Mouse (Mus musculus) midbrain, embryonic 10.5 days (tissue): ENCODE data around the gene Tcea3. TPM values are rescaled to one million over a fixed set of nuclear protein-coding genes. Genes with fewer than 3 reads are reported as not detected.

Source experiments
- DNase-seq: peaks from one replicate; pipeline ENCODE4 v3.0.0-alpha.2; 2017; ENCODE audit warnings: low spot score
- H3K27ac ChIP-seq: fragments of 300-500 bp; sonication (generic); replicated peaks from 2 replicates; pipeline ENCODE4 v1.5.1; 2016; ENCODE audit warnings: mild to moderate bottlenecking
- H3K27me3 ChIP-seq: fragments of 300-500 bp; sonication (generic); 2 replicates; pipeline ENCODE4 v1.6.1; 2016; ENCODE audit warnings: low read depth, mild to moderate bottlenecking; ENCODE audit not compliant: poor library complexity, severe bottlenecking
- H3K36me3 ChIP-seq: fragments of 300-500 bp; sonication (generic); 2 replicates; pipeline ENCODE4 v1.6.1; 2016; ENCODE audit warnings: mild to moderate bottlenecking, moderate library complexity
- H3K4me1 ChIP-seq: fragments of 300-500 bp; sonication (generic); 2 replicates; pipeline ENCODE4 v1.6.1; 2016
- H3K4me3 ChIP-seq: fragments of 300-500 bp; sonication (generic); 2 replicates; pipeline ENCODE4 v1.5.1; 2016; ENCODE audit warnings: mild to moderate bottlenecking, moderate library complexity
- H3K9me3 ChIP-seq: fragments of 300-500 bp; sonication (generic); replicated peaks from 2 replicates; pipeline ENCODE4 v1.6.1; 2016; ENCODE audit warnings: mild to moderate bottlenecking
- WGBS: fragments of 180-500 bp; shearing (Covaris S2); methylation state at CpG from one replicate; pipeline ENCODE4 v1.1.7; 2016; 5-methylcytosine and 5-hydroxymethylcytosine counted together
- polyA plus RNA-seq: library from polyadenylated mRNA; unstranded; fragments of >200 nt; fragmentation: Nextera tagmentation; extraction: Ambion mirVana; gene quantifications from 2 replicates; pipeline ENCODE4 v1.2.1, GENCODE M21; 2016

Tcea3 gene
- polyA plus RNA-seq, 1 experiment from 2014 or later, result 0.79 TPM

GRCm38 (mm10) chr4:136242065-136242703 lies 5.3 kb upstream of the Tcea3 start:
- Histone ChIP-seq H3K36me3 (peaks cover 13% of the 10 kb centered on the region; the same call in 1 of the 2 replicates), H3K27ac (no peak overlapping the region), H3K4me1 (peaks cover 62% of the 10 kb centered on the region), H3K27me3 (peaks cover 96% of the 10 kb centered on the region), H3K4me3 (no peak overlapping the region), H3K9me3 (no peaks in the 10 kb centered on the region)
- 45% methylated on average over 8 of the region's 8 CpGs for WGBS
- DNase-seq, result no peak

GRCm38 (mm10) chr4:136242728-136243127 lies 4.8 kb upstream of the Tcea3 start:
- 82% methylated on average over 7 of the region's 7 CpGs for WGBS
- DNase-seq, result no peak
- Histone ChIP-seq H3K27ac (no peak overlapping the region), H3K4me1 (peaks cover 63% of the 10 kb centered on the region), H3K9me3 (no peaks in the 10 kb centered on the region), H3K36me3 (peaks cover 13% of the 10 kb centered on the region; the same call in 1 of the 2 replicates), H3K4me3 (no peak overlapping the region), H3K27me3 (peaks cover 96% of the 10 kb centered on the region)

GRCm38 (mm10) chr4:136244208-136244607 lies 3.3 kb upstream of the Tcea3 start:
- Histone ChIP-seq H3K27me3 (peaks cover 96% of the 10 kb centered on the region), H3K36me3 (peaks cover 11% of the 10 kb centered on the region; the same call in 1 of the 2 replicates), H3K9me3 (no peaks in the 10 kb centered on the region), H3K4me3 (no peak overlapping the region), H3K27ac (no peak overlapping the region), H3K4me1 (peaks cover 67% of the 10 kb centered on the region)
- 72% methylated on average over 7 of the region's 7 CpGs for WGBS
- DNase-seq, result no peak

GRCm38 (mm10) chr4:136245681-136246080 lies 1.8 kb upstream of the Tcea3 start:
- 36% methylated on average over 5 of the region's 5 CpGs for WGBS
- 0 out of 2 replicates have a peak, but pooled peaks cover 9% of the 10 kb centered on the region for H3K36me3 ChIP-seq
- no peaks in the 10 kb centered on the region for H3K9me3 ChIP-seq
- no peak for DNase-seq
- peaks cover 97% of the 10 kb centered on the region for H3K27me3 ChIP-seq
- peaks cover 57% of the 10 kb centered on the region for H3K4me1 ChIP-seq
- H3K27ac ChIP-seq, result no peak overlapping the region
- H3K4me3 ChIP-seq, result no peak overlapping the region

- Histone ChIP-seq H3K36me3 (0 out of 2 replicates have a peak, but pooled peaks cover 9% of the 10 kb centered on the region), H3K4me3 (peak overlapping the region; percentile 56; the same call in 1 of the 2 replicates), H3K27ac (no peak overlapping the region), H3K4me1 (peaks cover 48% of the 10 kb centered on the region), H3K9me3 (no peaks in the 10 kb centered on the region), H3K27me3 (peaks cover 98% of the 10 kb centered on the region)
- WGBS, result under 1% methylated on average over 12 of the region's 12 CpGs
- no peak for DNase-seq
Measured at GRCm38 (mm10) chr4:136246568-136246969, 960 bp upstream of the Tcea3 start.

GRCm38 (mm10) chr4:136247386-136247728 lies 172 bp upstream of the Tcea3 start:
- WGBS, result 1% methylated on average over 14 of the region's 14 CpGs
- H3K27ac ChIP-seq, result no peak overlapping the region
- H3K4me1 ChIP-seq, result peaks cover 42% of the 10 kb centered on the region
- no peak for DNase-seq
- peaks cover 100% of the 10 kb centered on the region for H3K27me3 ChIP-seq
- H3K4me3 ChIP-seq, result peak overlapping the region; percentile 56
- H3K9me3 ChIP-seq, result no peaks in the 10 kb centered on the region
- H3K36me3 ChIP-seq, result 0 out of 2 replicates have a peak, but pooled peaks cover 9% of the 10 kb centered on the region

GRCm38 (mm10) chr4:136248464-136249331 lies 1.2 kb downstream of the Tcea3 start:
- no peaks in the 10 kb centered on the region for H3K9me3 ChIP-seq
- H3K27me3 ChIP-seq, result peaks cover 91% of the 10 kb centered on the region
- DNase-seq, result peak; percentile 30
- WGBS, result under 1% methylated on average over 37 of the region's 37 CpGs
- peak overlapping the region; percentile 28; the same call in 1 of the 2 replicates for H3K27ac ChIP-seq
- H3K4me3 ChIP-seq, result peak overlapping the region; percentile 56
- H3K4me1 ChIP-seq, result peaks cover 36% of the 10 kb centered on the region
- 0 out of 2 replicates have a peak, but pooled peaks cover 6% of the 10 kb centered on the region for H3K36me3 ChIP-seq

- Histone ChIP-seq H3K27me3 (peaks cover 85% of the 10 kb centered on the region), H3K4me1 (peaks cover 36% of the 10 kb centered on the region), H3K4me3 (peak overlapping the region; percentile 16; the same call in 1 of the 2 replicates), H3K36me3 (0 out of 2 replicates have a peak, but pooled peaks cover under 1% of the 10 kb centered on the region), H3K9me3 (no peaks in the 10 kb centered on the region), H3K27ac (no peak overlapping the region)
- WGBS, result 2% methylated on average over 11 of the region's 11 CpGs
- DNase-seq, result no peak
Measured at GRCm38 (mm10) chr4:136249332-136249647, 1.8 kb downstream of the Tcea3 start.

- DNase-seq, result no peak
- 44% methylated on average over 9 of the region's 9 CpGs for WGBS
Measured at GRCm38 (mm10) chr4:136249780-136250179, 2.3 kb downstream of the Tcea3 start.

GRCm38 (mm10) chr4:136255919-136256318 lies 8.4 kb downstream of the Tcea3 start:
- Histone ChIP-seq H3K4me1 (peaks cover 21% of the 10 kb centered on the region), H3K27me3 (peaks cover 19% of the 10 kb centered on the region), H3K4me3 (no peak overlapping the region), H3K36me3 (no peaks in the 10 kb centered on the region), H3K27ac (no peak overlapping the region), H3K9me3 (no peaks in the 10 kb centered on the region)
- DNase-seq, result no peak
- 76% methylated on average over 6 of the region's 6 CpGs for WGBS

More at GRCm38 (mm10) chr4:136249780-136250179, 2.3 kb downstream of the Tcea3 start:
- no peak overlapping the region for H3K27ac ChIP-seq
- H3K36me3 ChIP-seq, result no peaks in the 10 kb centered on the region
- no peak overlapping the region for H3K4me3 ChIP-seq
- H3K27me3 ChIP-seq, result peaks cover 80% of the 10 kb centered on the region
- peaks cover 36% of the 10 kb centered on the region for H3K4me1 ChIP-seq
- H3K9me3 ChIP-seq, result no peaks in the 10 kb centered on the region

GRCm38 (mm10) chr4:136256696-136257095 lies 9.2 kb downstream of the Tcea3 start:
- WGBS, result 84% methylated on average over 10 of the region's 10 CpGs
- H3K4me3 ChIP-seq, result no peak overlapping the region
- peaks cover 15% of the 10 kb centered on the region for H3K27me3 ChIP-seq
- no peak for DNase-seq
- no peaks in the 10 kb centered on the region for H3K9me3 ChIP-seq
- peaks cover 25% of the 10 kb centered on the region for H3K4me1 ChIP-seq
- H3K27ac ChIP-seq, result no peak overlapping the region
- no peaks in the 10 kb centered on the region for H3K36me3 ChIP-seq

- H3K4me1 ChIP-seq, result peaks cover 25% of the 10 kb centered on the region
- no peak for DNase-seq
- no peak overlapping the region for H3K27ac ChIP-seq
Measured at GRCm38 (mm10) chr4:136259916-136260315, 12.4 kb downstream of the Tcea3 start.

More at GRCm38 (mm10) chr4:136259916-136260315, 12.4 kb downstream of the Tcea3 start:
- H3K9me3 ChIP-seq, result no peaks in the 10 kb centered on the region
- peaks cover 5% of the 10 kb centered on the region; the same call in 1 of the 2 replicates for H3K27me3 ChIP-seq
- no peaks in the 10 kb centered on the region for H3K36me3 ChIP-seq
- no peak overlapping the region for H3K4me3 ChIP-seq
- WGBS, result 64% methylated on average over 3 of the region's 3 CpGs
